Mouse (Mus musculus) natural killer cell, adult 2 months (primary cell): ENCODE measurements around the gene Gal3st2b.
"Not testable (repeated sequence)": the region's sequence is repeated elsewhere in the genome, so short reads cannot be mapped to it uniquely, and the experiment has no call there.

ENCODE experiments used
- DNase-seq, 2 experiments: peaks; one replicate each; pipeline ENCODE4 v3.0.0; 2022; ENCODE audit warnings: low spot score in 2 of 2

Gal3st2b gene

DNA sequence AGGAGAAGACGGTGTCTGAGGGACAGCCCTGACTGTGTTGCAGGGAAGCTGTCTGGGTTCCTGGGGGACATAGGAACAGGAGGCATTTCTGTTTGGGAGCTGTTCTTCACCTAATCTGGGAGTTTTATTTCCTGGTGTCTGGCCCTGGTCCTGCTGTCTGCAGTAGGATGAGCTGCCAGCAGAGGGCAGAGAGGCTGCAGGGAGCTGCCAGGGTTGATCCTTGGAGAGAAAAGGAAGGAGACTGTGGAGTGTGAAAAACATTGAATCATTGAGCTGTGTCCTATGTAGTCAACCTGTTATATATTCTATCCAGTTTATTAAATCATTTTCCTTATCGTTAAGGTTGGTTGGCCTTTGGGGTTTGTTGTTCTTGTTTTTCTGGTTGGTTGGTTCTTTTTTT is 62.8 kb downstream of the Gal3st2b start:
- not testable (repeated sequence) for DNase-seq

DNA sequence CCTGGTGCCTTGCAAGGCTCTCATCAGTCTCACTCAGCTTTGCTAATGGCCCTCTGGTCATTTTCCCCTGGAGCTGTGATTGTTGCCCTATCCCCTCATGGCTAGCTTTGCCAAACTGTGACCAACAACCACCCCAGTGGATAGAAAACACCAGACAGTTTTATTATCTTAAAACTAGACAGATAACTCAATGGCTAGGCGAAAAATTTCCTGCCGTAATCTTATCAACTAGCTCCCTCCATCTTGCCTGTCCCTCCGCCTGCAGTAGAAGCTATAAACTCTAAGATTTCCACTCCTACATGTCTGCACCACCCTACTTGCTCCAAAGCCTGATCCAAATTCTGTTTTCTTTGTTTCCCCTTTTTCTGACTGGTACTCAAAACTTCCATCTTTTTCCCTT is 68.1 kb downstream of the Gal3st2b start:
- DNase-seq = no peak

GRCm38 (mm10) chr1:93988786-93989185 is 70.7 kb downstream of the Gal3st2b start:
- DNase-seq = no peak

DNA sequence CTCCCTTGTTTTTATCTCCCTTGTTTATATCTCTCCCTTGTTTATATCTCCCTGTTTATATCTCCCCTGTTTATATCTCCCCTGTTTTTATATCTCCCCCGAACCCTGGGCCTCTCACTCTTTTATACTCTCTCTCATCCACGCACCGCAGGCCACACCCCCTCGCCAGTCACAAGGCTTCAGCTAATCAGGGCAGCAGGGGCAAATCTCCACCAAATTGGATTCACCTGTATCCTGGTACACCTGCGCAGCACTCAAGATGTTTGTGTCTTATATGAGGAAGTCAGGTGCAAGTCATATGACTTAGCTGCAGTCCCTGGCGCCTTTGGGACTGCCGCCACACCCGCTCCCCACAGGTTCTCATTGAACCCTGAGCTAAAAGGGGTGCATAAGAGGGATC is 72.1 kb downstream of the Gal3st2b start, which contains the start of gene Gal3st2c:
Gene Gal3st2c (plus strand): TSS at position 301 of the 400 bp plus-strand sequence.
- DNase-seq = not testable (repeated sequence)

- not testable (repeated sequence) for DNase-seq
Observed at GRCm38 (mm10) chr1:93991068-93991467, 73.0 kb downstream of the Gal3st2b start.

DNA sequence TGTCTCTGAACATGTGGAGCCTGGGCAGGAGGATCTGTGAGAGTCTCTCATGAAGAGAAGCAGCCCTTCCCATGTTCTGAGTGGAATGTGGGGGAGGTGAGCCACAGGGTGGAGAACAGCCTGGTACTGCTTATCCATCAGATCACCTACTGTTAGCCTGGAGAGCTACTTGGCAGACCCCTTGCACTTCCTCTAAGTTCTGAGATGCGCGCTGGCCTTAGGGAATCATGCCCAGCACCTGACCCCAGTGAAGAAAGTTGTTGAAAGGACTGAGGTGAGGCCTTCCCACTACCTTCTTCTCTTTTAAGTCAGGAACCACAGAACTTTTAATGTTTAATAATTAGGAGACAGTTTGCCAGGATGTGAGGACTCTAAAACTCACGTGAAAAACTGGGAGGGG is 73.4 kb downstream of the Gal3st2b start:
- DNase-seq = not testable (repeated sequence)
